Mouse (Mus musculus) embryonic facial prominence, embryonic 15.5 days (tissue): ENCODE data around the gene Fbn1. TPM values are rescaled to one million over a fixed set of nuclear protein-coding genes. Genes with fewer than 3 reads are reported as not detected.
A peak's percentile ranks its signal among the peaks of the same experiment; 100 is the strongest.

ENCODE experiments used
- ATAC-seq: fragments of 200-750 bp; cut with Nextera tagmentation; 2 replicates; pipeline ENCODE4 v1.8.0; 2017; ENCODE audit warnings: low read depth, moderate TSS enrichment; ENCODE audit not compliant: insufficient number of reproducible peaks, low FRiP score, low TSS enrichment
- H3K27ac ChIP-seq: fragments of 300-500 bp; sonication (generic); replicated peaks from 2 replicates; pipeline ENCODE4 v1.5.1; 2015; ENCODE audit warnings: mild to moderate bottlenecking, inconsistent platforms
- H3K27me3 ChIP-seq: fragments of 300-500 bp; sonication (generic); 2 replicates; pipeline ENCODE4 v1.6.1; 2015; ENCODE audit warnings: inconsistent platforms
- H3K36me3 ChIP-seq: fragments of 300-500 bp; sonication (generic); 2 replicates; pipeline ENCODE4 v1.6.1; 2015; ENCODE audit warnings: mild to moderate bottlenecking, inconsistent platforms
- H3K4me1 ChIP-seq: fragments of 300-500 bp; sonication (generic); 2 replicates; pipeline ENCODE4 v1.6.1; 2015; ENCODE audit warnings: inconsistent platforms
- H3K4me2 ChIP-seq: fragments of 300-500 bp; sonication (generic); replicated peaks from 2 replicates; pipeline ENCODE4 v1.6.1; 2015; ENCODE audit warnings: mild to moderate bottlenecking, inconsistent platforms
- H3K4me3 ChIP-seq: fragments of 300-500 bp; sonication (generic); replicated peaks from 2 replicates; pipeline ENCODE4 v1.5.1; 2015; ENCODE audit warnings: mild to moderate bottlenecking, inconsistent platforms
- H3K9ac ChIP-seq: fragments of 300-500 bp; sonication (generic); 2 replicates; pipeline ENCODE4 v1.6.1; 2015; ENCODE audit warnings: inconsistent platforms
- H3K9me3 ChIP-seq: fragments of 300-500 bp; sonication (generic); replicated peaks from 2 replicates; pipeline ENCODE4 v1.6.1; 2016; ENCODE audit warnings: inconsistent platforms
- WGBS: fragments of 180-500 bp; shearing (Covaris S2); methylation state at CpG from one replicate; pipeline ENCODE4 v1.1.7; 2015; 5-methylcytosine and 5-hydroxymethylcytosine counted together
- polyA plus RNA-seq: library from polyadenylated mRNA; unstranded; fragments of >200 nt; fragmentation: Nextera tagmentation; extraction: Ambion mirVana; gene quantifications from 2 replicates; pipeline ENCODE4 v1.2.1, GENCODE M21; 2015

Gene Fbn1
- polyA plus RNA-seq, 1 experiment from 2014 or later = 24.5 TPM

GRCm38 (mm10) chr2:125419681-125420080 is 88.1 kb downstream of the Fbn1 start:
- H3K27ac ChIP-seq = no peak overlapping the region
- H3K4me1 ChIP-seq = no peaks in the 10 kb centered on the region
- 86% methylated on average over 4 of the region's 4 CpGs for WGBS
- ATAC-seq = no peak
- H3K4me3 ChIP-seq = no peak overlapping the region
- no peaks in the 10 kb centered on the region for H3K36me3 ChIP-seq
- no peak overlapping the region for H3K4me2 ChIP-seq
- H3K9me3 ChIP-seq = no peaks in the 10 kb centered on the region
- no peaks in the 10 kb centered on the region for H3K27me3 ChIP-seq
- H3K9ac ChIP-seq = no peak overlapping the region

- no peaks in the 10 kb centered on the region for H3K4me1 ChIP-seq
- no peak overlapping the region for H3K4me2 ChIP-seq
- no peaks in the 10 kb centered on the region for H3K27me3 ChIP-seq
- 73% methylated on average over 4 of the region's 4 CpGs for WGBS
- no peak overlapping the region for H3K27ac ChIP-seq
- no peak overlapping the region for H3K4me3 ChIP-seq
- no peaks in the 10 kb centered on the region for H3K9me3 ChIP-seq
- H3K36me3 ChIP-seq = no peaks in the 10 kb centered on the region
- H3K9ac ChIP-seq = no peak overlapping the region
- ATAC-seq = no peak
Observed at GRCm38 (mm10) chr2:125418546-125418945, 89.2 kb downstream of the Fbn1 start.

- Histone ChIP-seq H3K9ac (no peak overlapping the region), H3K4me3 (no peak overlapping the region), H3K9me3 (no peaks in the 10 kb centered on the region), H3K27ac (no peak overlapping the region), H3K4me2 (no peak overlapping the region), H3K36me3 (peaks cover 3% of the 10 kb centered on the region; the same call in 1 of the 2 replicates), H3K27me3 (no peaks in the 10 kb centered on the region), H3K4me1 (peaks cover 7% of the 10 kb centered on the region)
- no peak for ATAC-seq
- WGBS = 84% methylated on average over 10 of the region's 10 CpGs
Observed at GRCm38 (mm10) chr2:125416541-125417245, 91.1 kb downstream of the Fbn1 start.

GRCm38 (mm10) chr2:125412351-125412750 is 95.4 kb downstream of the Fbn1 start:
- Histone ChIP-seq H3K4me1 (peaks cover 7% of the 10 kb centered on the region), H3K27me3 (no peaks in the 10 kb centered on the region), H3K4me2 (no peak overlapping the region), H3K36me3 (peaks cover 6% of the 10 kb centered on the region; the same call in 1 of the 2 replicates), H3K9ac (no peak overlapping the region), H3K4me3 (no peak overlapping the region), H3K27ac (peak overlapping the region; percentile 60; the same call in 1 of the 2 replicates), H3K9me3 (no peaks in the 10 kb centered on the region)
- ATAC-seq = no peak
- WGBS = 72% methylated on average over 15 of the region's 15 CpGs

- H3K27ac ChIP-seq = peak overlapping the region; percentile 60; the same call in 1 of the 2 replicates
- H3K4me1 ChIP-seq = peaks cover 7% of the 10 kb centered on the region
Observed at GRCm38 (mm10) chr2:125411777-125412176, 96.0 kb downstream of the Fbn1 start.

GRCm38 (mm10) chr2:125404509-125405105 is 103.2 kb downstream of the Fbn1 start:
- Histone ChIP-seq H3K27me3 (no peaks in the 10 kb centered on the region), H3K4me3 (no peak overlapping the region), H3K36me3 (no peaks in the 10 kb centered on the region), H3K9ac (no peak overlapping the region), H3K4me1 (no peaks in the 10 kb centered on the region), H3K27ac (no peak overlapping the region), H3K4me2 (no peak overlapping the region), H3K9me3 (no peaks in the 10 kb centered on the region)
- 75% methylated on average over 4 of the region's 4 CpGs for WGBS
- no peak for ATAC-seq

More at GRCm38 (mm10) chr2:125411777-125412176, 96.0 kb downstream of the Fbn1 start:
- Histone ChIP-seq H3K9ac (no peak overlapping the region), H3K4me3 (no peak overlapping the region), H3K36me3 (peaks cover 6% of the 10 kb centered on the region; the same call in 1 of the 2 replicates), H3K4me2 (no peak overlapping the region), H3K27me3 (no peaks in the 10 kb centered on the region), H3K9me3 (no peaks in the 10 kb centered on the region)
- no peak for ATAC-seq
- WGBS = 60% methylated on average over 3 of the region's 3 CpGs

GRCm38 (mm10) chr2:125402276-125402675 is 105.5 kb downstream of the Fbn1 start:
- no peaks in the 10 kb centered on the region for H3K4me1 ChIP-seq
- peaks cover 3% of the 10 kb centered on the region; the same call in 1 of the 2 replicates for H3K36me3 ChIP-seq
- H3K27me3 ChIP-seq = no peaks in the 10 kb centered on the region
- no peak overlapping the region for H3K4me2 ChIP-seq
- 87% methylated on average over 1 of the region's 1 CpGs for WGBS
- no peak overlapping the region for H3K27ac ChIP-seq
- H3K9me3 ChIP-seq = no peaks in the 10 kb centered on the region
- no peak overlapping the region for H3K9ac ChIP-seq
- H3K4me3 ChIP-seq = no peak overlapping the region
- ATAC-seq = no peak

GRCm38 (mm10) chr2:125400121-125400520 is 107.7 kb downstream of the Fbn1 start:
- Histone ChIP-seq H3K4me2 (no peak overlapping the region), H3K4me1 (no peaks in the 10 kb centered on the region), H3K36me3 (peaks cover 13% of the 10 kb centered on the region; the same call in 1 of the 2 replicates), H3K9me3 (no peaks in the 10 kb centered on the region), H3K9ac (no peak overlapping the region), H3K27ac (no peak overlapping the region), H3K4me3 (no peak overlapping the region), H3K27me3 (no peaks in the 10 kb centered on the region)
- WGBS = 95% methylated on average over 3 of the region's 3 CpGs
- ATAC-seq = no peak

GRCm38 (mm10) chr2:125397796-125398195 is 110.0 kb downstream of the Fbn1 start:
- Histone ChIP-seq H3K4me1 (no peaks in the 10 kb centered on the region), H3K27me3 (no peaks in the 10 kb centered on the region), H3K4me2 (no peak overlapping the region), H3K36me3 (peaks cover 13% of the 10 kb centered on the region; the same call in 1 of the 2 replicates), H3K9ac (no peak overlapping the region), H3K4me3 (no peak overlapping the region), H3K9me3 (no peaks in the 10 kb centered on the region), H3K27ac (no peak overlapping the region)
- no peak for ATAC-seq
- WGBS = 71% methylated on average over 7 of the region's 7 CpGs

- Histone ChIP-seq H3K4me3 (no peak overlapping the region), H3K9ac (no peak overlapping the region), H3K4me2 (no peak overlapping the region), H3K4me1 (no peaks in the 10 kb centered on the region), H3K27me3 (no peaks in the 10 kb centered on the region), H3K36me3 (peaks cover 19% of the 10 kb centered on the region; the same call in 1 of the 2 replicates), H3K9me3 (no peaks in the 10 kb centered on the region), H3K27ac (no peak overlapping the region)
- no peak for ATAC-seq
- 91% methylated on average over 9 of the region's 9 CpGs for WGBS
Observed at GRCm38 (mm10) chr2:125394428-125395101, 113.2 kb downstream of the Fbn1 start.

GRCm38 (mm10) chr2:125391582-125391981 is 116.2 kb downstream of the Fbn1 start:
- ATAC-seq = no peak
- 86% methylated on average over 6 of the region's 6 CpGs for WGBS
- peaks cover 33% of the 10 kb centered on the region; the same call in 1 of the 2 replicates for H3K36me3 ChIP-seq

More at GRCm38 (mm10) chr2:125391582-125391981, 116.2 kb downstream of the Fbn1 start:
- Histone ChIP-seq H3K27ac (no peak overlapping the region), H3K27me3 (no peaks in the 10 kb centered on the region), H3K4me3 (no peak overlapping the region), H3K4me1 (no peaks in the 10 kb centered on the region), H3K9ac (no peak overlapping the region), H3K4me2 (no peak overlapping the region), H3K9me3 (no peaks in the 10 kb centered on the region)
